Mouse (Mus musculus) kidney, adult 11 months (tissue): Measurements from ENCODE around the gene Sgk1.

ENCODE experiments used
- DNase-seq: peaks from one replicate; pipeline ENCODE4 v3.0.0; 2022

Gene Sgk1

DNA sequence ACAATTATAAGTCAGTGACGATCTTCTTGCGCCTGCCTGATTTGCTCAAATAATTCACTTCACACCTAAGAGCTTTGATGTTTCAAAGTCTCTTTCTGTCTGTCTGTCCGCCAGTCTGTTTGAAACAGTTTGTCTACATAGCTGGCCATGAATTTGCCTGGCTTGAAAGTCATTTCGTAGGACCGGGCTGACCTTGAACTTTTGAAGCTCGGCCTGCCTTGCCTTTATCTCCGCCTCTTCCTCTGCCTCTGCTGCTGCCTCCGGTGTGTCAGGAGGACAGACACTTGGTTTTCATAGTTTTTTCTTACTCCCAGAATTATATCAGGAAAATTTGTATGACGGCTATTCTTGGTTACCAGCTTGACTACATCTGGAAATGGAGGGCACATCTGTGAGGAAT lies 96.4 kb downstream of the Sgk1 start:
- no peak for DNase-seq

DNA sequence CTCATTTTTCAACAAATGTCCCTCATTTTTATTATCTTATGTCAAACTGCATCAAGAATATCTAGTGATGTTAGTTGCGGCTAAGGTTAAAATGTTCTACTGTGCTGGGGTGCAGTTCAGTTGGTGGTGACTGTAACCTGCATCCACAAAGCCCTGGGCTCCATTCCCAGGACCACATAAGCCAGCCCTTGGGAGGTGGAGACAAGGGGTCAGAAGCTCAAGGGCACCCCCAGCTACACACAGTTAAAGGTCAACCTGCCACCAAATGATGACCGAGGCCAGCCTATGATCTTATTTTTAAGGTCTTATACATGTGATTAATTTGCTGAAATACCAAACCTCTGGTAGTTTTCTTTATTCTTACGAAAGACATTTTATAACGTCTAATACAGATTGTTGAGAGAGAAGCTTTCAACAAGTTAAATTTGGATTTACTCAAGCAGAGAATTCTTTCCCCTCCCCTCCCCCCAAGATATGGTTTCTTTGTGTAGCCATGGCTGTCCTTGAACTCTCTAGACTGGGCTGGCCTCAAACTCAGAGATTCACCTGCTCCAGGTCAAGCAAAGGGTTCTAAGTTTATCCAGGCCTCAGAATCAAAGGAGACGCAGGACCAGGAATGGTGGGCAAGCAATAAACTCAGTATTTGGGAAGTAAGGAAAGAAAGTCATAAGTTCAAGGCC lies 97.4 kb downstream of the Sgk1 start:
- DNase-seq, result no peak

DNA sequence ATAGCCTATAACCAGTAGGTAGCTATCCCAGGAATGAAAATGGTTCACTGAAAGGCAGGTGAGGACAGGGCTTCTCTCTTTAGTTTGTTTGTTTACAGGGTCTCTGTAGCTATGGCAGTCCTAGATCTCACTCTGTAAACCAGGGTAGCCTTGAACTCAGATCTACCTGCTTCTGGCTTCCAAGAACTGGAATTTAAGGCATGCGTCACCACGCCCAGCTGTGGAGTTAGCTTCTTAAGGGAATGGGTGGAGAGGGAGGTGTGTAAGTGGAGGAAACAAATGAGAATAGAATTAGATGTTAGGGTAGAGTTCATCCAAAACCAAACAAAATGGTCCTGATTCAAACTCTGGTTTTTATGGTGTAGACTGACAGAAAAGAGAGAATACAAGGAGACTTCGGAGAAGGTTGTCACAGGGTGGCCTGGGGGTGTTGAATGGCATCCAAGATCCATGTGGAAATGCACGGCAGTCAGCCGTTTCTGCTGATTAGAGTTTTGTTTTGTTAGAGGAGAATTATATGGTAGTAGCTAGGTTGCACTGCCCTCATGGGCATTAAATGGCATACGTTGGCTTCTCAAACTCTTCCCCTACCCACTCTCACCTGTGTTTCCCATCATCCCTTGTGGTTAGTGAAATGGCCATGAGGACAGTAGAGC lies 98.9 kb downstream of the Sgk1 start:
- DNase-seq, result no peak

DNA sequence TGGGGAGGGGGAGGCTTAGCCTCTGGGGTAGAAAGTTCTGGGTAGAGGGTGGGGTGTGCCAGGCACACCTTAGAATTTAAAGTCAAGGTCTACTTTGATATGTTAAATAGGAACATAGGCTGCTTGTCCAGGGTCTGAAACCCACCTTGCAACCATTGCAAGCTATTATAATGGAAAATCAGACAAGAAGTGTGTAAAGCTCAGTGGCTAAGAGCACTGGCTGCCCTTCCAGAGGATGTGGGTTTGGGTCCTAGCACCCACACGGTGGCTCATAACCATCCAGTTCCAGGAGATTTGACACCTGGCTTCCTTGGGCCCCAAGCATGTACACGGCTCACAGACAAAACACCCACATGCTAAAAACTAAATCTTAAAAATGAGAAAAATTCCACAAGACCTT lies 100.3 kb downstream of the Sgk1 start:
- DNase-seq, result no peak

DNA sequence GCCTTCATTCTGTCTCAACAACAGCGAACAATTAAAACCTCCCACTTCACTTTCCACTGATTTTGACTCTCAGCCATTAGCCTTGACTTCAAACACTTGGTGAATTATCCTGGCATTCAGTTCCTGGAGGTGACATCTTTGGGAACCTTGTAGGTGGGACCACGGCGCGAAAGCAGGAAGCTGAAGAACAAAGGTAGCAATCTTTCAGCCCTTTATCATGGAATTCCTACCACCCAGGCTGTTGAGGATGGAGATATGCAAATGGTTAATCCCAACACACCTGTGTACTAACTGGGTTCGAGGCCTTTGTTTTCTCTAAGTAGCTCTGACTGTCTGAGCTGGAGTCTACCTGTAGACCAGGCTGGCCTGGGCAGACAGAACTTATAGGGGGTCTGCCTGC lies 106.5 kb downstream of the Sgk1 start:
- DNase-seq, result no peak

DNA sequence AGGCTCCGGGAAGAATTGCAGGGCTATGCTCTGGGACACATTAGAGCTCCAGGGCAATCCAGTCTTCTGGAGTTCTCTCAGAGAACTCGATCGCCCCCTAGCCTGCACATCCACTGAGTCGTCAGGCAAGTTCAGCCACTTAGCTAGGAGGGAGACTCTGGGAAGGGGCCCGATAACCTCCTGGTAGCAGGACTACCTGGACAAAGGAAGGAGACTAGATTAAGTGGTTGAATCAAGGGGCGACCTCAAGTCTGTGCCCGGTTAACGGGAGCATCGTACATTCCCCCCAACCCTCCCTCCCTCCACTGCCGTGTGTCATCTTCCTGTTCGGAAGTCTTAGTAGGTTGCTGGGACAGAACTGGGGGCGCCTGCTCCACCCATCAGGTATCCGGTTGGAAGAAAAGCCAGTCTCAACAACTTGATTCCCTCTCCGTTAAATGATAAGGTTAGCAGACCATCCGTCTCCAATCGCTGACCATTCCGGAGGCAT lies 109.4 kb downstream of the Sgk1 start:
- peak; percentile 88 for DNase-seq

DNA sequence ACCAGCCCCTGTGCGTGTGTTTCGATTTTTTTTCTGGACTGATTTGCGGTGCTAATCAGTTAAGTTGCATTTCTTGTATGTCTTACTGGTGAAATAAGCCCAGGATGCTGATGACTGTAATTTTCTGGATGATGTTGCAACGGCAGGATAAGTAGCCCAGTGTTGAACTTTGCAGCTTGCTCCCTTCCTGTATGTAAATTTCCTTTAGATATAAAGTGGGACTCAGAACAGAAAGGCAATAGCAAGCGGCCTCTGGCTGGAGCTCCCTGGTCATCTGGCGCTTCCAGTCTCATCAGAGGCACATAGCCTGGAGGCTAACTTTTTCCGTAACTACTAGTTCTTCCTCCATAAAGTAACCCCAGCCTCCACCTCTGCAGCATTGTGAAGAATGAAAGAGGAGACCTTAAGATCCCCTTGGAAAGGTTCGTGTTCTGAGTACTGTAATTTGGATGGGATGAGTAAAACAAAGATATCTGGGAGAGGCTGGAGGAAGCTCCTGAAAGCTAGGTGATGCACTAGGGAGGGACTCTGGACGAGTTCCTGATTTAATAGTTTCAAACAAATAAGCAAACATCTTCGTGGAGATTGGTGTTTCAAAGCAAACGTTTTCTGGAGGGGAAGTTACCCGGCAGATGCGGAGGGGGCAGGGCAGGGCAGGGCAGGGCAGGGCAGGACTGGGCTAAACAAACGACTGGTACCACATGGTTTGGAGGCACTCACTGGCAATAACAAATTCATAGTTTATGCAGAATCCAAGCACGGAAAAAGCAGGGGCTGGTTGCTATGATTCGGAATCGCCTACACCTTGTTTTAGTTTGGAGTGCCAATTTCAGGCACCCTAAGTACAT lies 110.2 kb downstream of the Sgk1 start:
- peak; percentile 46 for DNase-seq

DNA sequence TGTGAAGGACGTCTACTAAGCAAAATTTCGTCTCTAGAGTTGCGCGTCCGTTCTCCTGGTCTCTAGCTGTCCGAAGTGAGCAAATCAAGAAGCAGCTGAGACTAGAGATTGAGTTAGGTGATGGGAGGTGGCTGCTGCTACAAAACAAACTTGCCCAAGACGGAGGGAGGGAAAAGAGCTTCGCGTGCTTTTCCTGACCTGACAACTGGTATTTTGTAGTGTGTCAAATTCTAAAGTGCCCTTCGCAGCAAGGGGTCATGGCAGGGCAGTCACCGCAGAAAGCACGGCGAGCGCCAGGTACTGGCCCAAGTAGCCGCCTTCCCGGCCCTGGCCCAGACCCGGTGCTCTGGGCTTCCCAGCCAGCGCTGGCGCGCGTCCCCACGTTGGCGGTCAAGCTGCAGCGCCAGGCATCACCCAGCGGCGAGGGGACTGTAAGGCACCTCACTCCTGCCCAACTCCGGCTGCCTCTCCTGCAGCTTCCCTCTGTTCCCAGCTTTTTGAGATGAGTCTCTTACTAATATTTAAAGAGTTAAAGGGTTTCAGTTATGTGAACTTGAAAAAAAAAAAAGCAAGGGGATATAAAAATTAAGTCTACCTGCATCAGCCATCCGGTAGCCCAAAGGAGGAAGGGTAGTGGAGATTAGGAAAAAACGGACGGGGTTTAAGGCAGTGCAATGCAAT lies 111.0 kb downstream of the Sgk1 start:
- peak; percentile 82 for DNase-seq

DNA sequence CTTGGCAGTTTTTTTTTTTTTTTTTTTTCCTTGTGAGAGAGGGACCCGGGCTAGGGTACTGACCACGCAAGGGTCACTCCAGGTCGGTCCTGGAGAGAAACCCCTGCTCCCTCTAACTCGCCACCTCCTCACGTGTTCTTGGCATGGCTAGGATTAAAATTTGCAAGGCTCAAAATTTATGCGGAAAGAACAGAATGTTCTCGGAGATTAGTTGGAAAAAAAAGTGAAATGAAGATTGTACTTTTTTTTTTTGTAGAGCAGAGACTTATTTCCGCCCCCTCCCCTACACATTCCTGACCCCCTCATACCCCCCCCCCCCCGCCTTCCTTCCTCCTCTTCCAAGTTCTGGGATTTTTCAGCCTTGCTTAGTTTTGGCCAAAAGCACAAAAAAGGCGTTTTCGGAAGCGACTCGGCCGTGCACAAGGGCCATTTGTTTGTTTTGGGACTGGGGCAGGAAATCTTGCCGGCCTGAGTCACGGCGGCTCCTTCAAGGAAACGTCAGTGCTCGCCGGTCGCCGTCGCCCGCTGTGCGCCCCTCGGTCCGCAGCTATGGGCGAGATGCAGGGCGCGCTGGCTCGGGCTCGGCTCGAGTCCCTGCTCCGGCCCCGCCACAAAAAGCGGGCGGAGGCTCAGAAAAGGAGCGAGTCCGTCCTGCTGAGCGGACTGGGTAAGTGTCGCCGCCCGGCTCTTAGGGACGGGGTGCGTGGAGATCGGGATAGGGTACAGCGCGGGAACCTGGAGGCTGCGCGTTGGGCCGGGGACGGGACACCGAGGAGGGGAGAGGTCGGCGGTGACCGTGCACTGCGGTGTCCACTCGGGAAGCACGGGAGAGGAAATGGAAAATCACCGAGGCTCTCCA lies 111.8 kb downstream of the Sgk1 start:
- peak; percentile 73 for DNase-seq

DNA sequence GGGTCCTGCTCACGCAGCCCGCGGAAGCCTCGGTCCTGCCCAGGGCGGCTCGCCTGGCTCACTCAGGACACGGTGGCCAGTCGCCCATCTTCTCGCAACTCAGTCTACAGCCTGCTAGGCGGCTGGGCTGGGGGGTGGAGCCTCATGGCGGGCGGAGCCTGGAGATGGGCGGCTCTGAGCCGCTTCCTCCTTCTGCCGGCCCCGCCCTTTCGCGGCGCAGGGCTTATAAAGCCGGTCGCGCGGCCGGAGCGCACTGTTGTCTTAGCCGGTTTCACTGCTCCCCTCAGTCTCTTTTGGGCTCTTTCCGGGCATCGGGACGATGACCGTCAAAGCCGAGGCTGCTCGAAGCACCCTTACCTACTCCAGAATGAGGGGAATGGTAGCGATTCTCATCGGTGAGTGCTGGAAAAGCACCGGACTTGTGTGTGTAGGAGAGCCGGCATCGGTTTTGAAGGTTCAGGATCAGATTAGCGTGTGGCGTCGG lies 112.5 kb downstream of the Sgk1 start:
- peak; percentile 96 for DNase-seq

DNA sequence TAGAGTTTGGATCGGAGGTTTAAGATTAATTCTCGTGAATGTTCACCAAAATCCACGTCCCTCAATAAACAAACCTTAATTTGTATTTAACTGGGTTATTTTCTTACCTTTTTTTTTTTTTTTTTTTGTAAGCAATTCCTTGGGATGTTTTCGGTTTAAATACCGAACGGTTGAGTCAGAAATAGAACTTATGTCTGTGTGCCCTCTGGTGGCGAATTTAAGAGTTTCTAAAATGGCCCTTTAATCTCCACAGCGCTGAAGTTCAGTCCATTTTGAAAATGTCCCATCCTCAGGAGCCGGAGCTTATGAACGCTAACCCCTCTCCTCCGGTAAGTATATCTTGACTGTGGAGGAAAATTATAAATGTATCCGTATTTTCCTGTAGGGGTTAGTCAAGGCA lies 113.2 kb downstream of the Sgk1 start:
- peak; percentile 50 for DNase-seq

DNA sequence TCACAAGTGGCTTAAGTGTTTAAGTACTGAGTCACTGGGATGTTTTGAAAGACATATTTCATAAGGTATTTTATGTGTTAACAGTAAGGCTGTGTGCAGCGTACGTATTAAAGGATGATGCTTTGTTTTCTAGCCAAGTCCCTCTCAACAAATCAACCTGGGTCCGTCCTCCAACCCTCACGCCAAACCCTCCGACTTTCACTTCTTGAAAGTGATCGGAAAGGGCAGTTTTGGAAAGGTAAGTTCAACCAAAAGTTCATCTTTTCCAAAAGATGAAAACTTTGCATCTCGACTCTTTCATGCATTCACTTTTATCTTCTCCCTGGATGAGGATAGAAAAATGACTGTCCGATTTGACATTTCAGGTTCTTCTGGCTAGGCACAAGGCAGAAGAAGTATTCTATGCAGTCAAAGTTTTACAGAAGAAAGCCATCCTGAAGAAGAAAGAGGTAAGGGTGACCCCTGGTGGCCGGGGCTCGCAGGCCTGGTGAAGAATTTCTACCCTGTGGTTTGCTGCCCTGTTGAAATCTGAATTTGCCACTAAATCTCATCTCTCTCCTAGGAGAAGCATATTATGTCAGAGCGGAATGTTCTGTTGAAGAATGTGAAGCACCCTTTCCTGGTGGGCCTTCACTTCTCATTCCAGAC lies 113.8 kb downstream of the Sgk1 start:
- peak; percentile 73 for DNase-seq

DNA sequence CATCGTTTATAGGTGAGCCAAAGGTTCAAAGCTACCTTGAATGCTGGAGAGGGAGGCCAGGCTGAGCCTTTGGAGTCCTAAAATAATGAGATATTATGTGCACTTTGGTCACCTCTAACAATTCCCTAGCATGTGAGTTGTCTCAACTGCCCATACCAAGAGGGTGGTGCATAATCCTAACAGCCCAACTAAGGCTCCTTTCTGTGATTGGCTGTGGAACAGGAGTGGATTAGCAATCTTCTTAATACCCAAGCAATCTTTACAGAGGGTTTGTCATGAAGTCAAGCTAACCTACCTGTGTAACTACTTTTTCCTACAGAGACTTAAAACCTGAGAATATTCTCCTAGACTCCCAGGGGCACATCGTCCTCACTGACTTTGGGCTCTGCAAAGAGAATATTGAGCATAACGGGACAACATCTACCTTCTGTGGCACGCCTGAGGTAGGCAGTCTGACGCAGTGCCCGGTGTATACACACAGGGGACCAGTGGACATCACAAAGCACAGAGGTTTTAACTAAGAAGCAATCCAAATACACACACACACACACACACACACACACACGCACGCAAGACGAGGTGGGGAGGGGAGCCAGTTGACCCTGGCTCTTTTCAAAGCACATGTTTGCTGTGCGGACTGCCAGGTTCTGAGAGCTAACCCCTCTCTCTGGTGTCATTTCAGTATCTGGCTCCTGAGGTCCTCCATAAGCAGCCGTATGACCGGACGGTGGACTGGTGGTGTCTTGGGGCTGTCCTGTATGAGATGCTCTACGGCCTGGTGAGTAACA lies 114.9 kb downstream of the Sgk1 start:
- DNase-seq, result no peak

DNA sequence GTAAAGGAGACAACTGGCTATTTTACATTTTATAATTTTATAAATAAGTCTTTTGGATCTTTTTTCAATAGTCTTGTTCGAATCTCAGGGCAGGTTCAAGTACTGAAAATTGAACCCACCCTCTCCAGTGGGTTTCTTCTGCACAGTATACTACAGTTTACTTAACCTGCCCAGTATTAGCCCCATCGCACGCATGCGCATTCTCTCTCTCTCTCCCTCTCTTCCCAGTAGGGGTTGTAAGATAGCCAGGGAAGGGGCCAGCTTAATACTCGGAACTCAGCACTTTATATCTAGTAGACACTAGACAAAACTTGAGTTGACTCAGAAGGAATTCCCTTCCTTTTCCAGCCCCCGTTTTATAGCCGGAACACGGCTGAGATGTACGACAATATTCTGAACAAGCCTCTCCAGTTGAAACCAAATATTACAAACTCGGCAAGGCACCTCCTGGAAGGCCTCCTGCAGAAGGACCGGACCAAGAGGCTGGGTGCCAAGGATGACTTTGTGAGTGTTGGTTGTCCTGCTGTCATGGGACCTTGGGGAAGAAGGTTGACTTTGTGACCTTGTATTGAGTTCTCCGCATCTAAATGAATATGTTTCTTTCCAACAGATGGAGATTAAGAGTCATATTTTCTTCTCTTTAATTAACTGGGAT lies 115.7 kb downstream of the Sgk1 start:
- DNase-seq, result no peak

DNA sequence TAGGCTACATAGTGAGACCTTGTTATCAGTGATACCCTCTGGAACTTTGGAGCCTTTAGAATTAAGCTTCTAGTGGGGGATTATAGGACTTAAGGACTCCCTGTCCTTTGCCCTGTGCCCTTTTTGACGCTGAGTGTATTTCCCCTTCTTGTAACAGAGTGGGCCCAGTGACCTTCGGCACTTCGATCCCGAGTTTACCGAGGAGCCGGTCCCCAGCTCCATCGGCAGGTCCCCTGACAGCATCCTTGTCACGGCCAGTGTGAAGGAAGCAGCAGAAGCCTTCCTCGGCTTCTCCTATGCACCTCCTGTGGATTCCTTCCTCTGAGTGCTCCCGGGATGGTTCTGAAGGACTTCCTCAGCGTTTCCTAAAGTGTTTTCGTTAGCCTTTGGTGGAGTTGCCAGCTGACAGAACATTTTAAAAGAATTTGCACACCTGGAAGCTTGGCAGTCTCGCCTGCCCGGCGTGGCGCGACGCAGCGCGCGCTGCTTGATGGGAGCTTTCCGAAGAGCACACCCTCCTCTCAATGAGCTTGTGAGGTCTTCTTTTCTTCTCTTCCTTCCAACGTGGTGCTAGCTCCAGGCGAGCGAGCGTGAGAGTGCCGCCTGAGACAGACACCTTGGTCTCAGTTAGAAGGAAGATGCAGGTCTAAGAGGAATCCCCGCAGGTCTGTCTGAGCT lies 116.7 kb downstream of the Sgk1 start:
- DNase-seq, result no peak

DNA sequence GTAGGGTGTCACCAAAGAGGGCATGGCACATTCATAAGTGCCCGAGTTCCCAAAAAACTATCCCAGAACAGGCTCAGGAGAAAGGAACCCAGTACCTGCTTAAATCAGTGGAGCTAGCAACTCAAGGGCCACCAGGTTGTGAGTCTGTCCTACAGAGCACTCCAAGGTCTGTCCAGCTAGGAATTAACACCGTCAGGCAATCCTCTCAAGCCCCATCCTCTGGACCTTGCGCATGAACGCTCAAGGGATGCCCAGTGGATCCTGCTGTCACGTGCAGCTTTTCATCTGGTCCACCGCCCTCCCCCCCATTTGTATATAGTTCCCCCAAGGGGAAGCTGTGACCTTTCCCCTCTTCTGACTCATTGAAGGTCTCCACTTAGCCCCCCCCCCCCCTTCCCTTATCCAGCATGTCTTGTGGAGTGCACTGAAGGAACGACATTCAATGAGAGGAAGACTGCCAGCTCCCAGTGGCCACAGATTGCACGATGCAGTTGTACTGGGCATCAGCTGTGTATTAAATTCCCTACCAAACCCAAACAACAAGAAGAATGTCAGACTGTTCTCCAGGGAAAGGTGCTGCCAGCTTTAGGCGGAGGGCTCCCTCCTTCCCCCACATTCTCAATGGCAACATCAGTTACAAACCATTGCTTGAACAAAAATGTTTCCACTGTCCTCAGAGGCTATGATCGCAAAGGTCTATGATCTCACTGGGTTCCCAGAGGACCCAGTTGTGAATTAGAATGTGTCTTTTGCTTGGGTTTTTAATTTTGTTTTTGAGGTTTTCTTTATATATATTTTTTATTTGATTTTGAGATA lies 118.7 kb downstream of the Sgk1 start:
- peak; percentile 28 for DNase-seq

DNA sequence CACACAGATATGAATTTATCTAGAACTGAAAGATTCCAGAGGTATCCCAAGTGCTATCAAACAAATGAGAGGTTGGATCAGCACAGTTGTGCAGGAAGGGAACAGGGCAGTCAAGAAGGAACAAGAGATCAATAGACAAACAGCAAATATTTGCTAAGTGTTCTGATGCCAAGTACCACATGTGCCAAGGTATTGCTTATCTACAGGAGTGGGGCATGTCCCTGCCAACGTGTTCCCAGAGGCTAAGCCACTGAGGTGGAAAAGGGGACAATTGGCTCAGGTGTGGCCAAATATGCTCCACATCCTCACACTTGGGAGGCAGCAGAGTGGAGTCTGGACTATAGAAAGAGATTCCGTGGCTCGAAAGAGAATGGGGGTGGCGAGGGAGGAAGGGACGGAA lies 119.6 kb downstream of the Sgk1 start:
- DNase-seq, result no peak

DNA sequence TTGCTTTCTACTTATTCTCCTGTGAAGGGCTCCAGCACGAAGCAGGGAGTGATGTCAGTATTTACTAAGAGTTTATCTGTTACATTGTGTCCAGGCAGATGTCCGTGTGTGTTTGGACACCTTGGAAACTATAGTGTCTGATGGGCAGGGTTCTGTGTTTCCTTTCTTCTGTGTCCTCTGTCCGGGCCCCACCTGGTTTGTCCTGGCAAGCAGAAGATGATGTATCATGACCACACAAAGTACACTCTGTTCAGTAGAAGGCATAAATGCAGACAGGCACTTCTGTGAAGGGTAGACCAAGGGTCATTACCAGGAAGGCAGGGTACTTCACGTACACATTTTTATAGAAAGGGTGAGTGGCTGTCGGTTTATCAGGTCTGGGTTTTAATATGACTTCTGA lies 122.8 kb downstream of the Sgk1 start:
- no peak for DNase-seq
